Mouse (Mus musculus) neural tube, embryonic 11.5 days (tissue): Measurements from ENCODE around the gene Ankrd61. TPM values are rescaled to one million over a fixed set of nuclear protein-coding genes. Genes with fewer than 3 reads are reported as not detected.

Experiments used
- ATAC-seq: fragments of 200-750 bp; cut with Nextera tagmentation; 2 replicates; pipeline ENCODE4 v1.8.0; 2017; ENCODE audit warnings: moderate number of reproducible peaks, mild to moderate bottlenecking, moderate TSS enrichment, moderate library complexity; ENCODE audit not compliant: insufficient read depth, low FRiP score, low TSS enrichment
- DNase-seq: peaks from one replicate; pipeline ENCODE4 v3.0.0-alpha.2; 2015; ENCODE audit warnings: low spot score
- H3K27ac ChIP-seq: fragments of 300-500 bp; sonication (generic); 2 replicates; pipeline ENCODE4 v1.5.1; 2014; ENCODE audit warnings: low read depth, mild to moderate bottlenecking, low read length
- H3K27me3 ChIP-seq: fragments of 300-500 bp; sonication (generic); 2 replicates; pipeline ENCODE4 v1.6.1; 2014; ENCODE audit warnings: mild to moderate bottlenecking, low read length, mixed read lengths; ENCODE audit not compliant: control insufficient read depth, insufficient read depth
- H3K36me3 ChIP-seq: fragments of 300-500 bp; sonication (generic); 2 replicates; pipeline ENCODE4 v1.6.1; 2014; ENCODE audit warnings: mild to moderate bottlenecking, low read length, moderate library complexity, mixed read lengths; ENCODE audit not compliant: control insufficient read depth, insufficient read depth
- H3K4me1 ChIP-seq: fragments of 300-500 bp; sonication (generic); 2 replicates; pipeline ENCODE4 v1.6.1; 2014; ENCODE audit warnings: low read length, mixed read lengths; ENCODE audit not compliant: control insufficient read depth, insufficient read depth
- H3K4me2 ChIP-seq: fragments of 300-500 bp; sonication (generic); 2 replicates; pipeline ENCODE4 v1.6.1; 2014; ENCODE audit warnings: low read depth, mild to moderate bottlenecking, moderate library complexity
- H3K4me3 ChIP-seq: fragments of 300-500 bp; sonication (generic); 2 replicates; pipeline ENCODE4 v1.5.1; 2014; ENCODE audit warnings: low read depth, low read length
- H3K9ac ChIP-seq: fragments of 300-500 bp; sonication (generic); 2 replicates; pipeline ENCODE4 v1.6.1; 2014; ENCODE audit warnings: mild to moderate bottlenecking, low read length
- H3K9me3 ChIP-seq: fragments of 300-500 bp; sonication (generic); 2 replicates; pipeline ENCODE4 v1.6.1; 2016; ENCODE audit warnings: low read length; ENCODE audit not compliant: control insufficient read depth
- WGBS: fragments of 180-500 bp; shearing (Covaris S2); extraction: QIAGEN DNeasy Blood & Tissue Kit; methylation state at CpG from one replicate; pipeline ENCODE4 v1.1.7; 2014; 5-methylcytosine and 5-hydroxymethylcytosine counted together
- polyA plus RNA-seq: library from polyadenylated mRNA; unstranded; fragments of >200 nt; fragmentation: Nextera tagmentation; extraction: Ambion mirVana; gene quantifications from 2 replicates; pipeline ENCODE4 v1.2.1, GENCODE M21; 2014

Ankrd61 gene
- polyA plus RNA-seq, result 0.23 and 0.31 TPM in 2 replicates

DNA sequence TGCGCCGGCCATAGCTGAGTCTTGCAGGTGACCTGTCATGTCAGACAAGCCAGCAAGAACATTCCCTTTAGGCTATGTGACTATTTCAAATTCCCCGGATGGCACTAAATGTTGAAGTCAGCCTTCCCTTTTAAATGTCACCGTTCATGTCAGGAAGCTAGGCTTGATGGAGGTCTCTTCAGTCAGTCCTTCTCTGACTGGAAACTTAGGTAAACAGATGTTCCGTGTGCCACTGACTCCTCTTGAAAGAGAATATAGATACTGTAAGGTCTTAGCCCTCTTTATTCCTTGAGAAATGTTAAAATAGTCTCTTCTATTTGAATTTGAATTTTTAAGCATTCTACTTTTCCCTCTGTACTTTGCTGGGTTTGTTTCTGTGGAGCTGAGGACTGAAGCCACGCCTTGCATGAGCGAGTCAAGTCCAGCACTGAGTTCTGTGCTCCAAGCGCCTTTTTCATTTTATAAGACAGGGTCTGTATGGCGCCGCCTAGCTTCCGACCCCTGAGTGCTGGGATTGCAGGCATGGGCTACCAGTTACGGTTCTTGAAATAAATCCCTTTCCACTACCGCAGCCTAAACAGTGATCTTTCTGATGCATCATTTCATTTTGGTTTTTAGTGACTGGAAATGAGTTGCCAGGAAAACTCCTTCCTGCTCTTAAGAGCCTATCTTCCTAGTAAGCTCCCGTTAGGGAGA, at the start of gene Ankrd61:
Ankrd61 (minus strand) TSS at position 51 of the 696 bp plus-strand sequence.
- H3K4me3 ChIP-seq, result no peak within 1 kb of the TSS
- no peak for DNase-seq
- WGBS, result 91% methylated on average over 14 of the region's 14 CpGs
- H3K4me1 ChIP-seq, result no peaks in the 10 kb centered on the region
- no peak within 1 kb of the TSS for H3K27ac ChIP-seq
- no peak for ATAC-seq
- no peak within 1 kb of the TSS for H3K4me2 ChIP-seq
- no peaks in the 10 kb centered on the region for H3K27me3 ChIP-seq
- no peak within 1 kb of the TSS for H3K9ac ChIP-seq
- H3K9me3 ChIP-seq, result no peaks in the 10 kb centered on the region
- H3K36me3 ChIP-seq, result peaks cover 20% of the 10 kb centered on the region

DNA sequence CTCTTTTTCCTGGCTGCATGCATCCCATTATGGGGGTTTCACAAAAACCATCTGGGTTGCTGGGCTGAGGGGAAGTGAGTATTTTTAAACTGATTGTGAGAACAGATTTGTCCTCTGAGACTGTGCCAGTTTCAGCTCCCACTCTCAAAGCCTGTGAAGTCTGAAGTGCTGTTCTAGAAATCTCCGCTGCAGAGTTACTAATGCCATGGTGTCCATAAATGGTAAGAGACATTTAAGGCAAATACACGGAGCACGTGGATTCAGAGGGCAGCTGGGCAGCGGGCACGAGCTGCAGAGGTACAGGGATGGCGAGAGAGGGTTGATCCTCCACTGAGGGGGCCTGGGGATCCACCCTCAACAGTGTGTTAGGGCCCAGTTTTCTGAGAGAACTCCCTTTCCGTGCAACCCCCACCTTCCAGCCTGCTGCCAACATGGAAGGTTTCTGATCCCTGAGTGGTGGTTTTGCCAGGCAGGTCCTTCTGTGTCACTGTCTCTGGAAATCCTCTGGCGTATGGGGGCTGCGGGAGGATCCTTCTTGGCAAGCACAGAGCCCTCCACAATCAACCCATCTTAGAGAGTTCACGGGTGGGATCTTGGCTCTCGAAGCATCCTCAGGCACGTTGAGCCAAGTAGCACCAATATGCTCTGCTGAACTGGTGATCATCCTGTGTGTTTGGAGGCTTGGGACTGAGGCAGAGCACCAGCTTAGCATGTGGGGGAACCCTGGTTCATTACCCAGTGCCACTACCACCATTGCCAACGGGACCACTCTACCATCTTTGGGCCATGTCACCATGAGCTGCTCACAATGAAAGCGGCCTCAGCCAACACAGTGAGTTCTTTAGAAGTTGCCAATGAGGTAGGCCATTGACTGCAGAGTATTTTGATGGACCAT, 46.0 kb upstream of the Ankrd61 start:
- Histone ChIP-seq H3K27ac (no peak overlapping the region), H3K4me1 (no peaks in the 10 kb centered on the region), H3K9me3 (no peaks in the 10 kb centered on the region), H3K27me3 (no peaks in the 10 kb centered on the region), H3K9ac (no peak overlapping the region), H3K4me3 (no peak overlapping the region), H3K4me2 (no peak overlapping the region), H3K36me3 (no peaks in the 10 kb centered on the region)
- 87% methylated on average over 14 of the region's 14 CpGs for WGBS
- DNase-seq, result no peak
- no peak for ATAC-seq

DNA sequence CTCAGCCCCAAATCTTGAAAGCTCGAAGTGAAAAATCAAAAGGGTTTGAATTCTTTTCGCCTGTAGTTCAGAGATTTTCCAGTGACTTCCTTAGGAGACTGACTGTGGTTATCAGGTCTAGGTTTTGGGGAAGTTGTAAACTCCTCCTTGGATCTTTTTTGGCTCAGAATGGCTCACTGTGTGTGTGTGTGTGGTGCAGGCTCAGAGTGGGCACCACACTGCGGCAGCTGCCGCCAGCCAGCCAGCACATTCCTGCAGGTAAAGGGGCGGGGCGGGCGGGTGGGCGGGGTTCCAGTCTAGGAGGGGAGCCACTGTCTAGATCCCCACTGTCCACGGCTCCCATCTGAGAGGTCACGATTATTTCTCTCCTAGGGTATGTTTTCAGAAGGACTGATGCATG, 44.1 kb upstream of the Ankrd61 start:
- Histone ChIP-seq H3K9me3 (no peaks in the 10 kb centered on the region), H3K36me3 (no peaks in the 10 kb centered on the region), H3K4me2 (no peak overlapping the region), H3K27ac (no peak overlapping the region), H3K4me1 (no peaks in the 10 kb centered on the region), H3K4me3 (no peak overlapping the region), H3K9ac (no peak overlapping the region), H3K27me3 (no peaks in the 10 kb centered on the region)
- WGBS, result 23% methylated on average over 10 of the region's 10 CpGs
- DNase-seq, result no peak
- no peak for ATAC-seq

DNA sequence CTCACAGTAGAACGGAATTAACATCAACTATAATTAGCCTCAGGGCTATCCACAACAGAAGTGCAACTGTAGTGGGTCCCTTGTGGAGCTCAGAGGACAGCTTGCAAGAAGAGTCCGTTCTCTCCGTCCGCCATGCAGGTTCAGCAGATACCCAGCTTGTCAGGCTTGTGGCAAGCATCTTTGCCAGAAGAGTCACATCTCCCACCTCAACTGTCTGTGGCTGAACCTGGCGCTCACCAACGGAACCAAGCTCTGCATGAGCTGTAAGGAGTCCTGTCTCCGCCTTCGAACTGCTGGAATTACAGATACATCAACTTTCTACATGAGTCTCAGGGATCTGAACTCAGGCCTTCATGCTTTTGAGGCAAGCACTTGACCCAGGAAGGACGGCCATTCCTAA, 38.7 kb upstream of the Ankrd61 start:
- DNase-seq (no peak), ATAC-seq (no peak)
- Histone ChIP-seq H3K9ac (no peak overlapping the region), H3K36me3 (no peaks in the 10 kb centered on the region), H3K9me3 (no peaks in the 10 kb centered on the region), H3K27me3 (no peaks in the 10 kb centered on the region), H3K27ac (no peak overlapping the region), H3K4me3 (no peak overlapping the region), H3K4me2 (no peak overlapping the region), H3K4me1 (no peaks in the 10 kb centered on the region)
- 90% methylated on average over 9 of the region's 9 CpGs for WGBS

DNA sequence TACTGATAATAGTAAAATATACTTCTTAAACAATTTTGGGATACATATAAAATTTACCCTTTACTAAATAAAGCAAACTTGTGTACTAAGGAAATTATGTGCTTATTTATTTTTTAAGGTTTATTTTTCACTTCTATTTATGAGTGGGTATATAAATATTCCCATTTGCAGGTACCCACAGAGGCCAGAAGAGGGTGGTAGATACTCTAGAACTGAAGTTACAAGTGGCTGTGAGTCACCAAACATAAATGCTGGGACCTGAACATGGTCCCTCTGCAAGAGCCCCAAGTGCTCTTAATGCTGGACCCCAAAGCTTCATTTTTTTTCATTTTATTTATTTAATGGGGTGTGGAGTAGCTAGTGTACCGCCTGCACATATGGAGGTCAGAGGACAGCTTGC, 36.4 kb upstream of the Ankrd61 start:
- Histone ChIP-seq H3K4me2 (no peak overlapping the region), H3K36me3 (peaks cover 4% of the 10 kb centered on the region), H3K27me3 (no peaks in the 10 kb centered on the region), H3K4me3 (no peak overlapping the region), H3K4me1 (no peaks in the 10 kb centered on the region), H3K27ac (no peak overlapping the region), H3K9ac (no peak overlapping the region), H3K9me3 (no peaks in the 10 kb centered on the region)
- no peak for DNase-seq
- WGBS, result 82% methylated on average over 1 of the region's 1 CpGs
- ATAC-seq, result no peak

DNA sequence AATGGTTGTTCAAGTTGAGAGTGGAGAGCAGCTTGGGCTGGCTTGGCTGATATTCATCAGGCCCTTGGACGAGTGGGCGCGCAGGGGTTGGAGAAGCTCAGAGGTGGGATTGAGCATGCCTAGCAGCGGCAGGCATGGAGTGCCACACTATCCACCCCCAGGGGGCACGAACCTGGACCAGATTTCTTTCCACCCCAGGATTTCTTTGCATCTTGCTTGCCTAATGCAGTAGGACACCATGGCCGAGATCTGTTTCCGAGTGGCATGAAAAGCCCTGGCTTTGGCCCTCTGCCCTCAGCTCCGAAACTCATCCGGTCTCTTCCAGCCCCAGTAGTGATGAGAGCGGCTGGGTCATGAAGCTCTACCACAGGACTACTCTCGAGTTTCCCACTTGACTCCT, 35.9 kb upstream of the Ankrd61 start:
- H3K27me3 ChIP-seq, result no peaks in the 10 kb centered on the region
- WGBS, result 89% methylated on average over 11 of the region's 11 CpGs
- H3K9ac ChIP-seq, result no peak overlapping the region
- ATAC-seq (no peak), DNase-seq (no peak)
- no peak overlapping the region for H3K4me2 ChIP-seq
- H3K9me3 ChIP-seq, result no peaks in the 10 kb centered on the region
- no peak overlapping the region for H3K27ac ChIP-seq
- peaks cover 4% of the 10 kb centered on the region for H3K36me3 ChIP-seq
- no peak overlapping the region for H3K4me3 ChIP-seq
- H3K4me1 ChIP-seq, result no peaks in the 10 kb centered on the region

DNA sequence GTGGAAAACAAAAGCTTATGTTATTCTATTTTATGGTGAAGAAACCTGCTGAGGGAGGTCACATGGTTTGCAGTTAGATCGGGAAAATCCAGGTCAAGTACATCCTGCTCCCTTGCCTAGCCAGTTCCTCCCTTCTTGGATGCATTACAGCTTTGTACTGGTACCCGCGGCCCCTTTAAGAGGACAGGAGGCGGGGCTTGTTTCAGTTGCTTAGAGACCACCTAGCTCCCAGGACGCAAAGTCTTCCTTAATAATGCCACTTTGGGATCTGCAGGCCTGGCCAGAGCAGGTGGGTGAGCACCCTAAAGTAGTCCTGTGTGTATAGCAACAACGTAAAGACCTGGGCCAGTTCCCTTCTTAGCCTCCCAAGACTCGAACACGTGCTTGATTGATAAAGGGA, 35.3 kb upstream of the Ankrd61 start, which contains the start of gene Rsph10b:
Rsph10b (plus strand) TSS at position 205 of the 400 bp plus-strand sequence.
- peaks cover 7% of the 10 kb centered on the region for H3K36me3 ChIP-seq
- no peak within 1 kb of the TSS for H3K4me2 ChIP-seq
- no peaks in the 10 kb centered on the region for H3K4me1 ChIP-seq
- 14% methylated on average over 8 of the region's 8 CpGs for WGBS
- H3K27me3 ChIP-seq, result no peaks in the 10 kb centered on the region
- H3K9ac ChIP-seq, result no peak within 1 kb of the TSS
- no peak within 1 kb of the TSS for H3K4me3 ChIP-seq
- no peak within 1 kb of the TSS for H3K27ac ChIP-seq
- H3K9me3 ChIP-seq, result no peaks in the 10 kb centered on the region
- DNase-seq, result peak; percentile 35
- ATAC-seq, result no peak; the same call in 1 of the 2 replicates

DNA sequence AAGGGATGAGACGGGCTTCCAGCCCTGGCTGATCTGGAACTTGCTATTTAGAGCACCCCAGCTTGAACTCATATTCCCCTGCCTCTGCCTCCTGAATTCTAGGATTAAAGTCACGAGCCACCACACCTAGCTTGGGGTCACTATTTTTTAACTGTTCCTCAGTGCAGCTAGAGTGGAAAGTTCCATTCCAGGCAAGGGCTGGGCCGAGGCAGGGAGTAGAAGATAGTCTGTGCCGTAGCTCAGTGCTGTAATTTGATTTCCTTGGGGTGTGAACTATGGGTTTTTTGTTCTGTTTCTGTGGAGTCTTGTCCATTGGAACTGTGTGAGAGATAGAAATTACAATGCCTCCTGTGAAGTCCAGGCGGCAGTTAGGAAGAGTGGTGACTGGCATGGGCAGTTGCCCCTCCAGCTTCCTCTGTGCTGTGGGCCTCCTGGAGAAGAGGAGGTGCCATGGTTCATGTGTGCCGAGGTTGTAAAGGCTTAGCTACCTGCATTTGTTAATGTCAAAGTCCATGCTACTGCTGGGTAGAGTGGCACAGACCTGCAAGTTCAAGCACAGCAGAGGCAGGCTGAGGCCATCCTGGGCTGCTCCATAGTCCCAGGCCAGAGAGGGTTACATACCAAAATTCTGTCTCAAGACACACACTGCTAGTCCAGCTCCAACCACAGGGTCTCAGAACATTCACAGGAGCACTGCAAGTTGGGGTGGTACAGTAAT, 34.5 kb upstream of the Ankrd61 start:
- H3K36me3 ChIP-seq, result peaks cover 7% of the 10 kb centered on the region
- WGBS, result 85% methylated on average over 6 of the region's 6 CpGs
- no peaks in the 10 kb centered on the region for H3K9me3 ChIP-seq
- no peaks in the 10 kb centered on the region for H3K4me1 ChIP-seq
- no peak for ATAC-seq
- H3K9ac ChIP-seq, result no peak overlapping the region
- no peak for DNase-seq
- no peaks in the 10 kb centered on the region for H3K27me3 ChIP-seq
- no peak overlapping the region for H3K27ac ChIP-seq
- no peak overlapping the region for H3K4me2 ChIP-seq
- H3K4me3 ChIP-seq, result no peak overlapping the region
